11 mouse cellular contexts compared by ENCODE assay signal in the genomic region with DNA sequence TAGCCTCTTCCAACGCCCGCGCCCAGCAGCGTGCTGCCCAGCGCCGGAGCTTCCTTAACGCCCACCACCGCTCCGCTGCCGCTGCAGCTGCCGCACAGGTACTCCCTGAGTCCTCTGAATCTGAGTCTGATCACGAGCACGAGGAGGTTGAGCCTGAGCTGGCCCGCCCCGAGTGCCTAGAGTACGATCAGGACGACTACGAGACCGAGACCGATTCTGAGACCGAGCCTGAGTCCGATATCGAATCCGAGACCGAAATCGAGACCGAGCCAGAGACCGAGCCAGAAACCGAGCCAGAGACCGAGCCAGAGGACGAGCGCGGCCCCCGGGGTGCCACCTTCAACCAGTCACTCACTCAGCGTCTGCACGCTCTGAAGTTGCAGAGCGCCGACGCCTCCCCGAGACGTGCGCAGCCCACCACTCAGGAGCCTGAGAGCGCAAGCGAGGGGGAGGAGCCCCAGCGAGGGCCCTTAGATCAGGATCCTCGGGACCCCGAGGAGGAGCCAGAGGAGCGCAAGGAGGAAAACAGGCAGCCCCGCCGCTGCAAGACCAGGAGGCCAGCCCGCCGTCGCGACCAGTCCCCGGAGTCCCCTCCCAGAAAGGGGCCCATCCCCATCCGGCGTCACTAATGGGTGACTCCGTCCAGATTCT. TPM values are rescaled to one million over a fixed set of nuclear protein-coding genes. Genes with fewer than 3 reads are reported as not detected.
A peak's percentile ranks its signal among the peaks of the same experiment; 100 is the strongest.
DNase-seq lines count a peak whose midpoint lies in the region; ATAC-seq and TF ChIP-seq lines count a peak whose summit lies in the region.
"Had no signal": no experiment of that assay in that cellular context is flagged by ENCODE, and none has a peak within 500 bp of the region (broad histone marks: within the 10 kb centered on the region; RNA-seq: fewer than 3 reads in every experiment).

No protein-coding gene starts in this region.

- H3K9me3 ChIP-seq in forebrain, postnatal 0 days (ENCODE audit: low read length): no peaks in the 10 kb centered on the region
- H3K9me3 ChIP-seq in liver, postnatal 0 days (ENCODE audit: low read length): peaks cover 5% of the 10 kb centered on the region

- no peak overlapping the region for H3K9ac ChIP-seq in forebrain, postnatal 0 days
- H3K9ac ChIP-seq in liver, postnatal 0 days (replicated peaks): no peak overlapping the region

- no peak for TF ChIP-seq CTCF in forebrain, postnatal 0 days (IDR thresholded peaks at IDR 0.05; ENCODE audit: low read depth)
- TF ChIP-seq CTCF in liver, postnatal 0 days (IDR thresholded peaks at IDR 0.05; ENCODE audit: low read depth): no peak

- no peak for TF ChIP-seq EP300 in liver, postnatal 0 days (IDR thresholded peaks at IDR 0.05; ENCODE audit: low read depth)

- WGBS in forebrain, postnatal 0 days: 51% methylated on average over 58 of the region's 58 CpGs
- 53% methylated on average over 58 of the region's 58 CpGs for WGBS in liver, postnatal 0 days (ENCODE audit: insufficient replicate concordance)

- H3K4me3 ChIP-seq in forebrain, postnatal 0 days (ENCODE audit: low read depth, low read length): peak overlapping the region; percentile 26
- 0 out of 2 replicates have a peak overlapping the region, but pooled peaks have one; percentile 10 for H3K4me3 ChIP-seq in liver, postnatal 0 days (ENCODE audit: low read depth, low read length)

- no peak for ATAC-seq in forebrain, postnatal 0 days
- no peak for ATAC-seq in liver, postnatal 0 days

- DNase-seq in adrenal gland, adult 2 months: peak; percentile 9
- DNase-seq in adrenal gland, postnatal 36 days: no peak
- peak; percentile 83 for DNase-seq in ES-CJ7 (ENCODE audit: low read depth, low spot score)
- DNase-seq in forebrain, postnatal 0 days: no peak
- peak; percentile 18 for DNase-seq in liver, postnatal 0 days
- no peak for DNase-seq in urinary bladder, adult 18-20 months (ENCODE audit: low spot score in 2 of 2)
- DNase-seq in testis, postnatal 14 days (ENCODE audit: low spot score): no peak
- DNase-seq in left cerebral cortex, adult 18-20 months (ENCODE audit: low spot score in 2 of 2): no peak
- DNase-seq: adrenal gland, adult 8-10 months; gastrocnemius, postnatal 36 days; thymus, postnatal 4 days had no signal

- H3K4me2 ChIP-seq in forebrain, postnatal 0 days (ENCODE audit: low read depth): peak overlapping the region; percentile 37
- H3K4me2 ChIP-seq in liver, postnatal 0 days (ENCODE audit: low read depth, low read length): peak overlapping the region; percentile 26; the same call in 1 of the 2 replicates

- no peak overlapping the region for H3K27ac ChIP-seq in forebrain, postnatal 0 days (ENCODE audit: low read depth, low read length)
- H3K27ac ChIP-seq in liver, postnatal 0 days (ENCODE audit: low read depth): no peak overlapping the region

- peaks cover 40% of the 10 kb centered on the region for H3K27me3 ChIP-seq in forebrain, postnatal 0 days (ENCODE audit: insufficient read depth, low read length)
- H3K27me3 ChIP-seq in liver, postnatal 0 days (ENCODE audit: insufficient read depth, low read length): peaks cover 46% of the 10 kb centered on the region

- H3K4me1 ChIP-seq in forebrain, postnatal 0 days (ENCODE audit: insufficient read depth): no peaks in the 10 kb centered on the region
- H3K4me1 ChIP-seq in liver, postnatal 0 days (ENCODE audit: insufficient read depth): no peaks in the 10 kb centered on the region

- peaks cover 41% of the 10 kb centered on the region for H3K36me3 ChIP-seq in forebrain, postnatal 0 days (ENCODE audit: insufficient read depth)
- H3K36me3 ChIP-seq in liver, postnatal 0 days (replicated peaks; ENCODE audit: insufficient read depth, low read length): peaks cover 33% of the 10 kb centered on the region

RNA-seq across cellular contexts. Expression of gene Gnas, which starts 0.8 kb away (rescaled TPM):
- 1,000 to 10,000 TPM; 2,774 to 2,898 TPM for total RNA-seq in adrenal gland, adult 2 months (2021)
- 1,329 and 1,576 TPM in 2 replicates for polyA plus RNA-seq in adrenal gland, adult 2 months (2012; rRNA removed)
- 1,000 to 10,000 TPM; 2,444 to 2,615 TPM for total RNA-seq in adrenal gland, postnatal 36 days (2021)
- 1,201 and 1,512 TPM in 2 replicates for total RNA-seq in forebrain, postnatal 0 days (2014; rRNA removed)
- 1,404 and 1,604 TPM in 2 replicates for polyA plus RNA-seq in forebrain, postnatal 0 days (2015; fragmentation: Nextera tagmentation; extraction: Ambion mirVana)
- 332 and 343 TPM in 2 replicates for polyA plus RNA-seq in liver, postnatal 0 days (2015; fragmentation: Nextera tagmentation; extraction: Ambion mirVana)
- total RNA-seq in left cerebral cortex, adult 18-20 months (2021): 1,000 to 10,000 TPM; 1,817 to 1,846 TPM

Comparison
In these comparisons a context has a peak if more than half of its experiments do, and no peak if none do; other contexts are left out.
1. DNase-seq: peak in adrenal gland, adult 2 months (single experiment), ES-CJ7 (single experiment) and liver, postnatal 0 days (single experiment); none in adrenal gland, postnatal 36 days (0 of 2), forebrain, postnatal 0 days (single experiment), urinary bladder, adult 18-20 months (0 of 2), testis, postnatal 14 days (single experiment) and left cerebral cortex, adult 18-20 months (0 of 2).